Mouse (Mus musculus): Measurements from ENCODE around the gene Gbf1.

DNA sequence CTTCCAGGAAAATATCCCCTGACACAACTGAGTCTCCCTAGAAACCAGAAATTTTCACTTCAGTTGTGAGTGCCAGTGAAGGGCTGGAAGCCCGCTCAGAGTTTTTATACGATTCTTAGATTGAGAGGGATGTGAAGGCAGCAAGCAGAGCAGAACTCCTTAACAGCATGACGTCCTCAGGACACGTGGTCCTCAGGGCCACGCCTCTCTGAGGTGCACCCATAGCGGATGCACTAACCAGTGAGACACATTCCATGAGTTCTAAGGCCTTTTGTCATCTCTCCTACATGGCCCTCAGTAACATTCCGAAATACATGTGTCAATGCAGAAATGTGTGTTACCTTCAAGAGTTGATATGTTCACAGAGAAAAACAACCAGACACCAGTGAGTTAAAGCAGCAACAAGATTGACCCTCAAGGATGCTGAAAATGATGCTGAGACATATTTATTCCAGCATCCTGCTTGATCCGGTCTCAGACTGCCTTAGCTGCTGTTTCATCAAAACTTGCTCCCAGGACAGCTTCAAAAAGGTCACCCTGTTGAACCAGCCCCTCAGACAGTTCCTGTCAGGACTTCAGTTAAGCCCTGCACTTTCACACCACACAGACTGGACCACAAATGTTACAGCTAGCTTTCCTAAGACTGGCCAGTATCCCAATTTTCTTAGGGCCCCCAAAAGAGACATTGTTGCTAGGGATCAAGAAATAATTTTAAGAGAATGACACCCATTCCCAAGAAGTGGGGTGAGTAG is 148.2 kb downstream of the Gbf1 start:
- TF ChIP-seq E2F4 (IDR thresholded peaks at IDR 0.05; ENCODE audit: insufficient read depth): no peak
- TF ChIP-seq MYOD1 (IDR thresholded peaks at IDR 0.05; ENCODE audit: control insufficient read depth in 1 of 3, insufficient read length in 2 of 3, low read depth in 2 of 3): no peak
- no peak for TF ChIP-seq POLR2A (IDR thresholded peaks at IDR 0.05; ENCODE audit: insufficient read length, low read depth)
